Mouse (Mus musculus): ENCODE results near the gene Calr4. TPM values are rescaled to one million over a fixed set of nuclear protein-coding genes. Genes with fewer than 3 reads are reported as not detected.

Calr4 gene
- total RNA-seq, 1 experiment from 2014 or later = 1.5 TPM

GRCm38 (mm10) chr4:109236186-109236879 is 2.0 kb downstream of the Calr4 start:
- no peak for DNase-seq

GRCm38 (mm10) chr4:109238428-109239268 is 4.4 kb downstream of the Calr4 start:
- peak; percentile 55 for DNase-seq

GRCm38 (mm10) chr4:109241221-109241620 is 6.9 kb downstream of the Calr4 start:
- DNase-seq = no peak

GRCm38 (mm10) chr4:109241934-109242333 is 7.6 kb downstream of the Calr4 start:
- DNase-seq = no peak

- DNase-seq = no peak
Measured at GRCm38 (mm10) chr4:109244506-109244905, 10.2 kb downstream of the Calr4 start.

GRCm38 (mm10) chr4:109245016-109245620 is 10.8 kb downstream of the Calr4 start:
- no peak for DNase-seq

- peak; percentile 28 for DNase-seq
Measured at GRCm38 (mm10) chr4:109251605-109252004, 17.3 kb downstream of the Calr4 start.

- DNase-seq = no peak
Measured at GRCm38 (mm10) chr4:109252199-109252598, 17.9 kb downstream of the Calr4 start.

GRCm38 (mm10) chr4:109253664-109254151 is 19.4 kb downstream of the Calr4 start:
- DNase-seq = no peak

GRCm38 (mm10) chr4:109254511-109254910 is 20.2 kb downstream of the Calr4 start:
- DNase-seq = no peak

- DNase-seq = no peak
Measured at GRCm38 (mm10) chr4:109255321-109255720, 21.0 kb downstream of the Calr4 start.

- no peak for DNase-seq
Measured at GRCm38 (mm10) chr4:109255727-109256417, 21.6 kb downstream of the Calr4 start.

GRCm38 (mm10) chr4:109256791-109257190 is 22.5 kb downstream of the Calr4 start:
- DNase-seq = no peak

GRCm38 (mm10) chr4:109257639-109258038 is 23.4 kb downstream of the Calr4 start:
- no peak for DNase-seq

GRCm38 (mm10) chr4:109262068-109262467 is 27.8 kb downstream of the Calr4 start:
- no peak for DNase-seq

GRCm38 (mm10) chr4:109266056-109266455 is 31.8 kb downstream of the Calr4 start:
- DNase-seq = peak; percentile 36

GRCm38 (mm10) chr4:109266744-109267143 is 32.5 kb downstream of the Calr4 start:
- DNase-seq = no peak

GRCm38 (mm10) chr4:109267452-109267851 is 33.2 kb downstream of the Calr4 start:
- DNase-seq = no peak

- DNase-seq = no peak
Measured at GRCm38 (mm10) chr4:109268903-109269302, 34.6 kb downstream of the Calr4 start.

GRCm38 (mm10) chr4:109271803-109272202 is 37.5 kb downstream of the Calr4 start:
- no peak for DNase-seq

GRCm38 (mm10) chr4:109273586-109274240 is 39.4 kb downstream of the Calr4 start:
- no peak for DNase-seq
